Comparison of ENCODE assay signal across 19 mouse cellular contexts in the genomic region with DNA sequence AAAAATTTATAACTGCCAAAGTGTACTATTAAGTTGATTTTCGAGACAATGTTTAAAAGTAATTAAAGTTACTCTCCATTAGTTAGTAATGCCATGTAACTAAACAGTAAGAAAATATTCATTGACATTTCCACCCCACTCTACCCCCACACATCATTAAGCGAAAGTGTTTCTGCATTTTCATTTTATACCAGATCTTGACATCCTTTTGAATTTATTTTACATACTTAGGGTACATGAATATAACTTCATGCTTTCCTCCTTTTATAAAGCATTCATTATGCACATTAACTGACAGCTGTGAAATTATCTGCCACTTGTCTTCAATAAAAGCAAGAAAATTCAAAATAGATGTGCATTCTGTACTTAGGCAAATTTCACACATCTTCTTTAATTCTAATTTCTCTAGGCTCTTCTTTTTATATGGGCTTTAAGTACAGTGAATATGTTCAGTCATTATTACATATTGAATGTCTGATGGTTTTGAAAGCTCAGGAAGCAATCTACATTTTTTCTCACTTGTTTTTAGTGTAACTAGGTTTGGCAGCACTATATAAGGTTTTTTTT.
"Had no signal": no experiment of that assay in that cellular context is flagged by ENCODE, and none has a peak within 500 bp of the region (broad histone marks: within the 10 kb centered on the region; RNA-seq: fewer than 3 reads in every experiment).

No protein-coding gene starts in this region.

- H3K27ac ChIP-seq: midbrain, embryonic 10.5 days; midbrain, embryonic 12.5 days; neural tube, embryonic 13.5 days; neural tube, embryonic 15.5 days; stomach, embryonic 15.5 days; stomach, postnatal 0 days had no signal

- H3K4me2 ChIP-seq: lung, embryonic 14.5 days; midbrain, embryonic 12.5 days; neural tube, embryonic 13.5 days; neural tube, embryonic 15.5 days; stomach, embryonic 15.5 days had no signal

- DNase-seq: lung, adult 18-20 months; lung, embryonic 14.5 days; lung, postnatal 10 days; lung, postnatal 4 days; midbrain, embryonic 14.5 days; retina, postnatal 1 day; right cerebral cortex, adult 18-20 months; right cerebral cortex, postnatal 14 days; thymus, adult 2 months; thymus, postnatal 25 days; thymus, postnatal 4 days had no signal

- H3K4me1 ChIP-seq: midbrain, embryonic 10.5 days; midbrain, embryonic 12.5 days; neural tube, embryonic 13.5 days; neural tube, embryonic 15.5 days; stomach, embryonic 15.5 days had no signal

- H3K36me3 ChIP-seq: midbrain, embryonic 10.5 days; midbrain, embryonic 12.5 days; neural tube, embryonic 13.5 days; neural tube, embryonic 15.5 days; stomach, embryonic 15.5 days had no signal

- H3K4me3 ChIP-seq: midbrain, embryonic 10.5 days; midbrain, embryonic 12.5 days; myocyte; neural tube, embryonic 13.5 days; neural tube, embryonic 15.5 days; stomach, embryonic 15.5 days had no signal

- H3K9ac ChIP-seq: lung, embryonic 14.5 days; midbrain, embryonic 12.5 days; neural tube, embryonic 13.5 days; neural tube, embryonic 15.5 days; stomach, embryonic 15.5 days had no signal

- H3K27me3 ChIP-seq: midbrain, embryonic 12.5 days; neural tube, embryonic 13.5 days; neural tube, embryonic 15.5 days; stomach, embryonic 15.5 days had no signal

- H3K9me3 ChIP-seq: midbrain, embryonic 10.5 days; midbrain, embryonic 12.5 days; neural tube, embryonic 13.5 days; neural tube, embryonic 15.5 days; stomach, embryonic 15.5 days had no signal

- ATAC-seq: midbrain, embryonic 16.5 days had no signal
